Mouse (Mus musculus) megakaryocyte progenitor cell, adult 5-6 weeks (primary cell): Measurements from ENCODE around the gene Prr11. TPM values are rescaled to one million over a fixed set of nuclear protein-coding genes. Genes with fewer than 3 reads are reported as not detected.
"Not testable (repeated sequence)": the region's sequence is repeated elsewhere in the genome, so short reads cannot be mapped to it uniquely, and the experiment has no call there.

Experiments
- ATAC-seq: replicated peaks from 2 replicates; pipeline ENCODE4 v1.8.0; 2016; ENCODE audit warnings: mild to moderate bottlenecking, moderate TSS enrichment, inconsistent platforms; ENCODE audit not compliant: poor library complexity
- total RNA-seq, 2 experiments: library from RNA; stranded (forward) in 1 of 2; stranded (reverse) in 1 of 2; fragments of 157-497, 149-512 nt in 1 of 2; fragments of 200-1000 nt in 1 of 2; gene quantifications; 2 replicates each; pipeline versions ENCODE4 v1.2.3 to v1.2.4; 2015 to 2017

Prr11 gene
- total RNA-seq, 2 experiments from 2014 or later, result 9.5 to 41.1 TPM

DNA sequence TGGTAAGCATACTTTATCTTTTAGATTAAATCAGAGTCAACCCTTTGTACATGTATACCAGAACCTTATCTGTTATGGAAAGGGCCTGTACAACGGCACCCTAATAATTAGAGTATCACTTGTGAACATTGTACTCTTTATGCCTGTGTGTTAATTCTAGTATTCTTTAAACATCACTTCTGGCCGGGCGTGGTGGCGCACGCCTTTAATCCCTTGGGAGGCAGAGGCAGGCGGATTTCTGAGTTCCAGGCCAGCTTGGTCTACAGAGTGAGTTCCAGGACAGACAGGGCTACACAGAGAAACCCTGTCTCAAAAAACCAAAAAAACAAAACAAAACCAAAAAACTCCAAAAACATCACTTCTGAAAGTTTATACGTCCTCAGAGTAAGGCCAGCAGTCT, 59.6 kb downstream of the Prr11 start:
- ATAC-seq, result not testable (repeated sequence)

GRCm38 (mm10) chr11:87046968-87047367, 61.5 kb downstream of the Prr11 start:
- ATAC-seq, result no peak

GRCm38 (mm10) chr11:87043052-87043451, 65.5 kb downstream of the Prr11 start:
- no peak for ATAC-seq

- peak; percentile 74 for ATAC-seq
Observed at GRCm38 (mm10) chr11:87039307-87039963, 69.1 kb downstream of the Prr11 start.

Other genes starting within 250 kb of the Prr11 start
- 6.8 and 8.6 TPM in 2 replicates for gene Ypel2, start 115.0 kb downstream of the Prr11 start, total RNA-seq (2015)
- 5.8 and 6.2 TPM in 2 replicates for gene Ypel2, start 115.0 kb downstream of the Prr11 start, total RNA-seq (2017)
- gene Gdpd1, start 34.6 kb downstream of the Prr11 start, total RNA-seq (2015), result 1.5 and 2.0 TPM in 2 replicates
- 1.5 and 2.5 TPM in 2 replicates for gene Gdpd1, start 34.6 kb downstream of the Prr11 start, total RNA-seq (2017)
- gene Smg8, start 21.9 kb downstream of the Prr11 start, total RNA-seq (2015), result 18.8 and 21.2 TPM in 2 replicates
- gene Smg8, start 21.9 kb downstream of the Prr11 start, total RNA-seq (2017), result 27.1 and 27.9 TPM in 2 replicates
- 34.1 and 34.5 TPM in 2 replicates for gene Ska2, start 526 bp upstream of the Prr11 start, total RNA-seq (2015)
- 25.3 and 35.4 TPM in 2 replicates for gene Ska2, start 526 bp upstream of the Prr11 start, total RNA-seq (2017)
- 38.4 and 42.6 TPM in 2 replicates for gene Trim37, start 18.4 kb upstream of the Prr11 start, total RNA-seq (2015)
- gene Trim37, start 18.4 kb upstream of the Prr11 start, total RNA-seq (2017), result 53.4 and 70.0 TPM in 2 replicates